Mouse (Mus musculus) limb, embryonic 15.5 days (tissue): Measurements from ENCODE around the gene Adamtsl1. TPM values are rescaled to one million over a fixed set of nuclear protein-coding genes. Genes with fewer than 3 reads are reported as not detected.

Experiments used
- ATAC-seq: fragments of 200-750 bp; cut with Nextera tagmentation; 2 replicates; pipeline ENCODE4 v1.8.0; 2017; ENCODE audit warnings: low read depth, moderate TSS enrichment; ENCODE audit not compliant: insufficient number of reproducible peaks, low FRiP score, low TSS enrichment
- H3K27ac ChIP-seq: fragments of 300-500 bp; sonication (generic); 2 replicates; pipeline ENCODE4 v1.5.1; 2015; ENCODE audit warnings: moderate library complexity, mild to moderate bottlenecking, inconsistent platforms
- H3K27me3 ChIP-seq: fragments of 300-500 bp; sonication (generic); 2 replicates; pipeline ENCODE4 v1.6.1; 2015; ENCODE audit warnings: inconsistent platforms
- H3K36me3 ChIP-seq: fragments of 300-500 bp; sonication (generic); 2 replicates; pipeline ENCODE4 v1.6.1; 2015; ENCODE audit warnings: inconsistent platforms
- H3K4me1 ChIP-seq: fragments of 300-500 bp; sonication (generic); 2 replicates; pipeline ENCODE4 v1.6.1; 2015; ENCODE audit warnings: inconsistent platforms
- H3K4me2 ChIP-seq: fragments of 300-500 bp; sonication (generic); 2 replicates; pipeline ENCODE4 v1.6.1; 2015; ENCODE audit warnings: mild to moderate bottlenecking, inconsistent platforms
- H3K4me3 ChIP-seq: fragments of 300-500 bp; sonication (generic); 2 replicates; pipeline ENCODE4 v1.5.1; 2015; ENCODE audit warnings: mild to moderate bottlenecking, inconsistent platforms
- H3K9ac ChIP-seq: fragments of 300-500 bp; sonication (generic); 2 replicates; pipeline ENCODE4 v1.6.1; 2015; ENCODE audit warnings: inconsistent platforms
- H3K9me3 ChIP-seq: fragments of 300-500 bp; sonication (generic); 2 replicates; pipeline ENCODE4 v1.6.1; 2016; ENCODE audit warnings: inconsistent platforms
- WGBS: fragments of 180-500 bp; shearing (Covaris S2); methylation state at CpG from one replicate; pipeline ENCODE4 v1.1.7; 2015; 5-methylcytosine and 5-hydroxymethylcytosine counted together
- polyA plus RNA-seq: library from polyadenylated mRNA; unstranded; fragments of >200 nt; fragmentation: Nextera tagmentation; extraction: Ambion mirVana; gene quantifications from 2 replicates; pipeline ENCODE4 v1.2.1, GENCODE M21; 2015

Gene Adamtsl1
- polyA plus RNA-seq, 1 experiment from 2014 or later = 48.4 TPM

DNA sequence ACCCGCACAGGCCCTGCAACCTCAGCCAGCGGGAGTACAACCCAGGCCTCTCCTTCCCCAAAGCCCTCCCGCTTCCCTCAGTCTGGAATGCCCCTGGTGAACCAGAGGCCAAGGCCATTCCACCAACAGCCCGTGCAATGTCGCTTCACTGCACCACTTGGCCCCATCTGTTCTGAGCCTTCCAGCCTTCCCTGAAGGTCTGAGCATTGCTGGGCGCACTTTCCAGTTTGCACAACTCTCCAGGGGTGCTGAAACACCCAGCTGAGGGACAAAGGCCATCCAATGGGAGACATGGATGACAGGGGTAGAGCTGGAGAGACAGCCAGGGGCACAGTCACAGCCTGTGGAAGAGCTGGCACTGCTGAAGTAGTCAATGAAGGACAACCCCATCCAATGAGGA is 365.4 kb downstream of the Adamtsl1 start:
- Histone ChIP-seq H3K9ac (no peak overlapping the region), H3K4me2 (no peak overlapping the region), H3K4me1 (peaks cover 6% of the 10 kb centered on the region), H3K4me3 (no peak overlapping the region), H3K9me3 (no peaks in the 10 kb centered on the region), H3K27me3 (no peaks in the 10 kb centered on the region), H3K27ac (no peak overlapping the region), H3K36me3 (no peaks in the 10 kb centered on the region)
- WGBS = 67% methylated on average over 6 of the region's 6 CpGs
- ATAC-seq = no peak

GRCm38 (mm10) chr4:85881318-85881717 is 367.3 kb downstream of the Adamtsl1 start:
- no peak overlapping the region for H3K27ac ChIP-seq
- no peak for ATAC-seq

GRCm38 (mm10) chr4:85884031-85884430 is 370.1 kb downstream of the Adamtsl1 start:
- Histone ChIP-seq H3K27ac (no peak overlapping the region), H3K4me3 (no peak overlapping the region), H3K36me3 (no peaks in the 10 kb centered on the region), H3K9me3 (no peaks in the 10 kb centered on the region), H3K9ac (no peak overlapping the region), H3K4me1 (peaks cover 4% of the 10 kb centered on the region; the same call in 1 of the 2 replicates), H3K27me3 (no peaks in the 10 kb centered on the region), H3K4me2 (no peak overlapping the region)
- WGBS = 53% methylated on average over 4 of the region's 4 CpGs
- ATAC-seq = no peak

More at GRCm38 (mm10) chr4:85881318-85881717, 367.3 kb downstream of the Adamtsl1 start:
- no peaks in the 10 kb centered on the region for H3K9me3 ChIP-seq
- no peak overlapping the region for H3K9ac ChIP-seq
- peaks cover 4% of the 10 kb centered on the region; the same call in 1 of the 2 replicates for H3K4me1 ChIP-seq
- no peaks in the 10 kb centered on the region for H3K36me3 ChIP-seq
- no peak overlapping the region for H3K4me3 ChIP-seq
- 84% methylated on average over 4 of the region's 4 CpGs for WGBS
- no peaks in the 10 kb centered on the region for H3K27me3 ChIP-seq
- no peak overlapping the region for H3K4me2 ChIP-seq

DNA sequence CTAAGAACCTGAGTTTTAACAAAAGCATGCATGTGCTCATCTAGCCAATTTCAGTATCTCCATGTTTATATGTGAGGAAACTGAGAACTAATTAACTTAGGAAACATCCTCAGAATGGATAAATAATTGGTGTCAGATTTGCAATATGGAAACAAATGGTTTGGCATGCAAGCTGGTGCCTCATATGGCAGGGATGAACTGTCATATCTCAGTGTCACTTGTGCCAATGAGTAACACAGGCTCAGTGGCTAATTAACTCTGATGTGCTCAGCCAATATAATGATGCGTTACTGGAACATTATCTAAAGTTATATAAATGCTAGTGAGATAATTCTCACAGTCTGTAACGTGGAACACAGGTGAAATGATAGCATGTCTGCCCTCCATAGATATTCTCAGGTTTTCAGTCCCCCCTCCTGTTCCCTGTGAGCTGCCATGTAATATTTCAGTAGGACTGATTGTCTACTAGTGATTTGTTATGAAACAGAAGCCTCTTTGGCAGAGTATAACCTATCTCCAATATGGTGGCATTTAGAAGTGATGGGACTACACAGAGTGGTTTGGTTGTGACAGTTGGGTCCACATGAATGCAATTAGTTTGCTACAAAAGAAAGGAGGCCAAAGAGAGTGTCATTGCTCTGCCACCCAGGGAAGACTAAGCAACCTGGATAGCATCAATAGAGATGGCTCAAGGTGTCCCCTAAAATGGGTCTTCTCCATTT is 376.1 kb downstream of the Adamtsl1 start:
- Histone ChIP-seq H3K9me3 (no peaks in the 10 kb centered on the region), H3K9ac (no peak overlapping the region), H3K27ac (no peak overlapping the region), H3K27me3 (no peaks in the 10 kb centered on the region), H3K4me2 (no peak overlapping the region), H3K4me1 (no peaks in the 10 kb centered on the region), H3K4me3 (no peak overlapping the region), H3K36me3 (no peaks in the 10 kb centered on the region)
- WGBS = 72% methylated on average over 2 of the region's 2 CpGs
- no peak for ATAC-seq

GRCm38 (mm10) chr4:85901316-85901715 is 387.3 kb downstream of the Adamtsl1 start:
- Histone ChIP-seq H3K4me1 (no peaks in the 10 kb centered on the region; the same call in 1 of the 2 replicates), H3K27ac (0 out of 2 replicates have a peak overlapping the region, but pooled peaks have one; percentile 3), H3K9me3 (no peaks in the 10 kb centered on the region), H3K9ac (no peak overlapping the region), H3K36me3 (no peaks in the 10 kb centered on the region), H3K27me3 (no peaks in the 10 kb centered on the region), H3K4me3 (no peak overlapping the region), H3K4me2 (no peak overlapping the region)
- 35% methylated on average over 4 of the region's 4 CpGs for WGBS
- ATAC-seq = no peak

DNA sequence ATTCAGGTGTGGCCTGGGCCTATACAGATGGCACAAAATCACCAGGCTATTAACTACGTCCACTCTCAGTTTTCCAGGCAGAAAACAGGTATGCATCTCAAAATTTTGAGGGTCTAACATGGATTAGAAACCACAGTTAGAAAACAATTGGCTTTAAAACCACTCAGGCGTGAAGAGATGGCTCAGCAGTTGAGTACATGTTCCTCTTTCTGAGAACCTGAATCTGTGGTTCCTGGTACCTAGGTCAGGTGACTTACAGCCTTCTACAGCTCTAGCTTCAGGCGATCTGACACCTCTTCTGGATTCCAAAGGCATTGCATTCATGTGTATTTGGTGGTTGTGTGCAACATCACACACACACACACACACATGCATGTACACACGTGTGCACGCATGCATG is 390.2 kb downstream of the Adamtsl1 start:
- ATAC-seq = no peak
- Histone ChIP-seq H3K4me1 (no peaks in the 10 kb centered on the region; the same call in 1 of the 2 replicates), H3K9me3 (no peaks in the 10 kb centered on the region), H3K27me3 (no peaks in the 10 kb centered on the region), H3K4me3 (no peak overlapping the region), H3K9ac (no peak overlapping the region), H3K4me2 (no peak overlapping the region), H3K27ac (no peak overlapping the region), H3K36me3 (no peaks in the 10 kb centered on the region)
- 88% methylated on average over 5 of the region's 5 CpGs for WGBS

DNA sequence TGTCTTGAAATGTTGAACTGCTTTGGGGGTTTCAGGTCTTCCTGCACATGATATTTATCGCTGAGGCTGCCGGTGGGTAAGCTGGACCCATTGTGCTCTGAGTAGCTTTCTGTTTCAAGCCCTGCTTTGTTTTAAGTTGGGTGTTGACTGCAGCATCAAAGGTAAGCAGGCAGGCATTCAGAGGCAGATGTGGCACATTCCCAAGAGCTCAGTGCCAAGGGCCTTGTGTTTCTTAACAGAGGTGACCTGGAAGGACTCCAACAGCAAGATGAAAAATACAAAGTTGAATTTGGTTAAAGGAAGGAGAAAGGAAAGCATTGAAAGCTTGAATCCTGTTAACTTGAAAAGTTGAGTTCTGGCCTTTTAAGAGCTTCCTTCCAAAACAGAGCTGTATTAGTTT is 402.1 kb downstream of the Adamtsl1 start:
- peak overlapping the region; percentile 61 for H3K27ac ChIP-seq
- ATAC-seq = no peak
- peaks cover 4% of the 10 kb centered on the region; the same call in 1 of the 2 replicates for H3K4me1 ChIP-seq
- no peaks in the 10 kb centered on the region for H3K36me3 ChIP-seq
- H3K27me3 ChIP-seq = no peaks in the 10 kb centered on the region
- no peaks in the 10 kb centered on the region for H3K9me3 ChIP-seq
- WGBS = 35% methylated on average over 2 of the region's 2 CpGs
- H3K4me3 ChIP-seq = no peak overlapping the region
- H3K9ac ChIP-seq = no peak overlapping the region
- no peak overlapping the region for H3K4me2 ChIP-seq

GRCm38 (mm10) chr4:85918366-85918765 is 404.4 kb downstream of the Adamtsl1 start:
- Histone ChIP-seq H3K4me3 (no peak overlapping the region), H3K9ac (no peak overlapping the region), H3K36me3 (no peaks in the 10 kb centered on the region), H3K27me3 (no peaks in the 10 kb centered on the region), H3K27ac (no peak overlapping the region), H3K9me3 (no peaks in the 10 kb centered on the region), H3K4me1 (peaks cover 4% of the 10 kb centered on the region; the same call in 1 of the 2 replicates), H3K4me2 (no peak overlapping the region)
- 63% methylated on average over 4 of the region's 4 CpGs for WGBS
- ATAC-seq = no peak

- 65% methylated on average over 3 of the region's 3 CpGs for WGBS
Measured at GRCm38 (mm10) chr4:85920474-85920873, 406.5 kb downstream of the Adamtsl1 start.

GRCm38 (mm10) chr4:85922741-85923140 is 408.8 kb downstream of the Adamtsl1 start:
- 90% methylated on average over 4 of the region's 4 CpGs for WGBS
- H3K4me2 ChIP-seq = no peak overlapping the region
- H3K9ac ChIP-seq = no peak overlapping the region
- no peak overlapping the region for H3K4me3 ChIP-seq
- no peak for ATAC-seq
- H3K36me3 ChIP-seq = no peaks in the 10 kb centered on the region
- no peaks in the 10 kb centered on the region for H3K27me3 ChIP-seq
- H3K27ac ChIP-seq = no peak overlapping the region
- no peaks in the 10 kb centered on the region for H3K9me3 ChIP-seq
- H3K4me1 ChIP-seq = no peaks in the 10 kb centered on the region

More at GRCm38 (mm10) chr4:85920474-85920873, 406.5 kb downstream of the Adamtsl1 start:
- Histone ChIP-seq H3K27ac (no peak overlapping the region), H3K27me3 (no peaks in the 10 kb centered on the region), H3K4me3 (no peak overlapping the region), H3K4me2 (no peak overlapping the region), H3K4me1 (peaks cover 4% of the 10 kb centered on the region; the same call in 1 of the 2 replicates), H3K9ac (no peak overlapping the region), H3K9me3 (no peaks in the 10 kb centered on the region), H3K36me3 (no peaks in the 10 kb centered on the region)
- no peak for ATAC-seq

- Histone ChIP-seq H3K4me3 (no peak overlapping the region), H3K9ac (no peak overlapping the region), H3K36me3 (no peaks in the 10 kb centered on the region), H3K27ac (no peak overlapping the region), H3K4me1 (no peaks in the 10 kb centered on the region), H3K4me2 (no peak overlapping the region), H3K9me3 (no peaks in the 10 kb centered on the region), H3K27me3 (no peaks in the 10 kb centered on the region)
- no peak for ATAC-seq
Measured at GRCm38 (mm10) chr4:85932129-85932528, 418.2 kb downstream of the Adamtsl1 start.

DNA sequence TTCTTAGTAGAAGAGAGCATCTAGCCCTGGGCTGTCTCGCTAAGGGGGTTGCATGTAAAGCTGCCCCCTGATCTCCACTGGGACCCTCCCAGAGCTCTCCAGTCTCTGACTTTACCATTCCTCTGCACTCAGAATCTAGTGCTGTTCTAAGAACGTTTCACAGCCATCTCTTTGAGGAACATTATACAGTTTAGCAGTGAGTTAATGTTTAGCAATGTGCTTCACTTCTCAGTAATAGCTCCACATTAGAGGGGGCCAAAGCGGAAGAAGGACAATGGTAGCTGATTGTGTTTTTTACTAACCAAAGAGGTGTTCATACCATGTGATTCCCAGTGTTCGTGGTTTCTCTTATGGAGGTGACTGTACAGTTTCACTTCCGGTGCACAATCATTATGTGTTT is 425.5 kb downstream of the Adamtsl1 start:
- 0 out of 2 replicates have a peak, but pooled peaks cover 3% of the 10 kb centered on the region for H3K4me1 ChIP-seq
- no peak overlapping the region for H3K27ac ChIP-seq
- H3K4me3 ChIP-seq = no peak overlapping the region
- H3K27me3 ChIP-seq = no peaks in the 10 kb centered on the region
- no peak overlapping the region for H3K9ac ChIP-seq
- H3K36me3 ChIP-seq = no peaks in the 10 kb centered on the region
- 88% methylated on average over 5 of the region's 5 CpGs for WGBS
- H3K4me2 ChIP-seq = no peak overlapping the region
- ATAC-seq = no peak
- no peaks in the 10 kb centered on the region for H3K9me3 ChIP-seq
